Mouse (Mus musculus): ENCODE results near the gene Trp53rkb. TPM values are rescaled to one million over a fixed set of nuclear protein-coding genes. Genes with fewer than 3 reads are reported as not detected.

Gene Trp53rkb
- total RNA-seq, 1 experiment = 11.1 TPM

- Histone ChIP-seq H3K36me3 (ENCODE audit: control insufficient read depth, insufficient read depth, low read length, poor library complexity, severe bottlenecking) (peaks cover 18% of the 10 kb centered on the region; the same call in 1 of the 2 replicates), H3K4me3 (ENCODE audit: insufficient read depth in 1 of 2, low read depth in 1 of 2, low read length in 2 of 2, poor library complexity in 1 of 2, severe bottlenecking in 1 of 2) (no peak overlapping the region), H3K9ac (ENCODE audit: insufficient read depth, low read depth, low read length, poor library complexity, severe bottlenecking) (no peak overlapping the region), H3K27ac (ENCODE audit: insufficient read depth, low read depth, low read length, poor library complexity, severe bottlenecking) (no peak overlapping the region), H3K9me3 (ENCODE audit: control insufficient read depth, insufficient read depth, low read depth, low read length) (no peaks in the 10 kb centered on the region), H3K4me1 (ENCODE audit: control insufficient read depth in 2 of 2, insufficient read depth in 2 of 2, low read length in 2 of 2, poor library complexity in 1 of 2) (no peaks in the 10 kb centered on the region)
- in situ Hi-C loops (cut with MboI; ENCODE audit: low sequenced_read_pairs in 2 of 2, unreplicated experiment in 2 of 2) = no loop called here
- TF ChIP-seq MAFK (IDR thresholded peaks at IDR 0.05; ENCODE audit: insufficient read depth, low read depth, low read length) (no peak), HCFC1 (IDR thresholded peaks at IDR 0.05; ENCODE audit: borderline replicate concordance, insufficient read depth, low read length) (no peak), CHD2 (IDR thresholded peaks at IDR 0.05; ENCODE audit: low read depth, low read length) (no peak), ZNF384 (IDR thresholded peaks at IDR 0.05; ENCODE audit: low read depth, low read length) (no peak), ZC3H11A (IDR thresholded peaks at IDR 0.05; ENCODE audit: borderline replicate concordance, low read depth, low read length) (no peak)
- DNase-seq (ENCODE audit: low read depth, low spot score) = no peak
Observed at GRCm38 (mm10) chr2:166834091-166834490, 41.8 kb downstream of the Trp53rkb start.

DNA sequence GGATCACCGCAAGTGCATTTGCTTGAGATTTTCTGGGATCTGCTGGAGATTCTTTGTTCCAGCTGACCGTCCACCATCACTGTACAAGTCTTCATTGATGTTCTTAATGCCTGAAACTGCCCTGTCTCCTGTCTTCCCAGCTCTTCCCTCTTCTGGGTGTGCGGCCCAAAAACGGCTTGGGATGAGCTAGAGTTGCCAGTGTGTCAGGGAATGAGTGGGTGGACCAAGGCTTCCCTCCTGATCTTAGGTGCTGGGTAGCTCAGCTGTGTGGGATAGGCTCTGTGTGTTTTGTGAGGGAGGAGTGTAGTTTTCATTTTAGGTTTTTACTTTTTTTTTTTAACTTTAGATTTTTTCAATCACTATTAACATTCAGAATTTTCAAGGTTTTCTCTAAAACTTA lies 42.5 kb downstream of the Trp53rkb start:
- Histone ChIP-seq H3K36me3 (ENCODE audit: control insufficient read depth, insufficient read depth, low read length, poor library complexity, severe bottlenecking) (peaks cover 20% of the 10 kb centered on the region; the same call in 1 of the 2 replicates), H3K4me1 (ENCODE audit: control insufficient read depth in 2 of 2, insufficient read depth in 2 of 2, low read length in 2 of 2, poor library complexity in 1 of 2) (no peaks in the 10 kb centered on the region), H3K9me3 (ENCODE audit: control insufficient read depth, insufficient read depth, low read depth, low read length) (no peaks in the 10 kb centered on the region), H3K27ac (ENCODE audit: insufficient read depth, low read depth, low read length, poor library complexity, severe bottlenecking) (no peak overlapping the region), H3K9ac (ENCODE audit: insufficient read depth, low read depth, low read length, poor library complexity, severe bottlenecking) (no peak overlapping the region), H3K4me3 (ENCODE audit: insufficient read depth in 1 of 2, low read depth in 1 of 2, low read length in 2 of 2, poor library complexity in 1 of 2, severe bottlenecking in 1 of 2) (no peak overlapping the region)
- TF ChIP-seq HCFC1 (IDR thresholded peaks at IDR 0.05; ENCODE audit: borderline replicate concordance, insufficient read depth, low read length) (no peak), ZNF384 (IDR thresholded peaks at IDR 0.05; ENCODE audit: low read depth, low read length) (no peak), MAFK (IDR thresholded peaks at IDR 0.05; ENCODE audit: insufficient read depth, low read depth, low read length) (no peak), ZC3H11A (IDR thresholded peaks at IDR 0.05; ENCODE audit: borderline replicate concordance, low read depth, low read length) (no peak), CHD2 (IDR thresholded peaks at IDR 0.05; ENCODE audit: low read depth, low read length) (no peak)
- in situ Hi-C loops (cut with MboI; ENCODE audit: low sequenced_read_pairs in 2 of 2, unreplicated experiment in 2 of 2) = no loop called here
- DNase-seq (ENCODE audit: low read depth, low spot score) = no peak

DNA sequence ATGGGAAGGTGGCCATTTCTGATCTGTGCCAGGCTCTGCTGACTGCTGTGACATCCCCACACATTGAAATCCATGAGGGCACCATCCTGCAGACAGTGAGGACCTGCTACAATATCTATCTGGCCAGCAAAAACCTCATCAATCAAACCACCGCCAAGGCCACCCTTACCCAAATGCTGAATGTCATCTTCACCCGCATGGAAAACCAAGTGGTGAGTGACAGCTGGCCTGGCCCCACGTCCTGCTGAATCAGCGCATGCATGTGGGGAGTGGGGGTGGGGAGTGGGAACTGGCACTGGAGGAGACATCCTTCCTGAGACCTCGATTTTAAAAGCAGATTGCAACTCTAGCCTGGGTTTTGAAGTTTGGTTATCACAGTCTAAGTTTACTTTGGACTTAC lies 43.2 kb downstream of the Trp53rkb start:
- TF ChIP-seq HCFC1 (IDR thresholded peaks at IDR 0.05; ENCODE audit: borderline replicate concordance, insufficient read depth, low read length) (no peak), MAFK (IDR thresholded peaks at IDR 0.05; ENCODE audit: insufficient read depth, low read depth, low read length) (no peak), ZNF384 (IDR thresholded peaks at IDR 0.05; ENCODE audit: low read depth, low read length) (no peak), CHD2 (IDR thresholded peaks at IDR 0.05; ENCODE audit: low read depth, low read length) (no peak), ZC3H11A (IDR thresholded peaks at IDR 0.05; ENCODE audit: borderline replicate concordance, low read depth, low read length) (no peak)
- peaks cover 22% of the 10 kb centered on the region; the same call in 1 of the 2 replicates for H3K36me3 ChIP-seq (ENCODE audit: control insufficient read depth, insufficient read depth, low read length, poor library complexity, severe bottlenecking)
- no peak overlapping the region for H3K9ac ChIP-seq (ENCODE audit: insufficient read depth, low read depth, low read length, poor library complexity, severe bottlenecking)
- in situ Hi-C loops (cut with MboI; ENCODE audit: low sequenced_read_pairs in 2 of 2, unreplicated experiment in 2 of 2) = no loop called here
- no peaks in the 10 kb centered on the region for H3K4me1 ChIP-seq (ENCODE audit: control insufficient read depth in 2 of 2, insufficient read depth in 2 of 2, low read length in 2 of 2, poor library complexity in 1 of 2)
- no peak for DNase-seq (ENCODE audit: low read depth, low spot score)
- no peak overlapping the region for H3K27ac ChIP-seq (ENCODE audit: insufficient read depth, low read depth, low read length, poor library complexity, severe bottlenecking)
- no peak overlapping the region for H3K4me3 ChIP-seq (ENCODE audit: insufficient read depth in 1 of 2, low read depth in 1 of 2, low read length in 2 of 2, poor library complexity in 1 of 2, severe bottlenecking in 1 of 2)
- no peaks in the 10 kb centered on the region for H3K9me3 ChIP-seq (ENCODE audit: control insufficient read depth, insufficient read depth, low read depth, low read length)

DNA sequence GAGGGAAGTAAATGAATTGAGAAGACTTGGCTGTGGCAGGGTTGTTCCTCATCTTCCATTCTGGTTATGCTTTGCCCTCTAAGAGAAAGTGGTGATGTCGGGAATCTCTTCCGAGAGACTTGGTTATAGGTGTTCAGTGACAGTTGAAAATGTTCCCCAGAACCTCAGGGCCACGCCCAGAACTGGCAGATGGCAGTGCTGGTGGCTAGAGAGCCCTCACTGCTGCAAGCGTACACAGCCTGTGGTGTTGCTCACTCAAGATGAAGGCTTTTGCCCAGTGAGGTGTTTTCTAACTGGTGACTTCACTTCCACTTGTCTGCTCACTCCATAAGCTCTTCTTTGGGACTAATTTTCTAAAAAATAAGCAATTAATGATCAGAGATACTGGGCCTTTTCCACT lies 49.5 kb downstream of the Trp53rkb start:
- no peak overlapping the region for H3K27ac ChIP-seq (ENCODE audit: insufficient read depth, low read depth, low read length, poor library complexity, severe bottlenecking)
- H3K4me1 ChIP-seq (ENCODE audit: control insufficient read depth in 2 of 2, insufficient read depth in 2 of 2, low read length in 2 of 2, poor library complexity in 1 of 2) = no peaks in the 10 kb centered on the region
- no peak for DNase-seq (ENCODE audit: low read depth, low spot score)
- in situ Hi-C loops (cut with MboI; ENCODE audit: low sequenced_read_pairs in 2 of 2, unreplicated experiment in 2 of 2) = no loop called here
- peaks cover 17% of the 10 kb centered on the region; the same call in 1 of the 2 replicates for H3K36me3 ChIP-seq (ENCODE audit: control insufficient read depth, insufficient read depth, low read length, poor library complexity, severe bottlenecking)
- H3K9me3 ChIP-seq (ENCODE audit: control insufficient read depth, insufficient read depth, low read depth, low read length) = no peaks in the 10 kb centered on the region
- TF ChIP-seq CHD2 (IDR thresholded peaks at IDR 0.05; ENCODE audit: low read depth, low read length) (no peak), HCFC1 (IDR thresholded peaks at IDR 0.05; ENCODE audit: borderline replicate concordance, insufficient read depth, low read length) (no peak), MAFK (IDR thresholded peaks at IDR 0.05; ENCODE audit: insufficient read depth, low read depth, low read length) (no peak), ZNF384 (IDR thresholded peaks at IDR 0.05; ENCODE audit: low read depth, low read length) (no peak), ZC3H11A (IDR thresholded peaks at IDR 0.05; ENCODE audit: borderline replicate concordance, low read depth, low read length) (no peak)
- no peak overlapping the region for H3K4me3 ChIP-seq (ENCODE audit: insufficient read depth in 1 of 2, low read depth in 1 of 2, low read length in 2 of 2, poor library complexity in 1 of 2, severe bottlenecking in 1 of 2)
- no peak overlapping the region for H3K9ac ChIP-seq (ENCODE audit: insufficient read depth, low read depth, low read length, poor library complexity, severe bottlenecking)

Other genes starting within 250 kb of the Trp53rkb start
- 1.5 and 2.1 TPM in 2 replicates for gene Prex1, start 78.7 kb upstream of the Trp53rkb start, total RNA-seq (2012; rRNA removed)
- gene Arfgef2, start 13.1 kb downstream of the Trp53rkb start, total RNA-seq (2012; rRNA removed) = 23.6 and 24.2 TPM in 2 replicates
- 90.8 and 140 TPM in 2 replicates for gene Cse1l, start 113.5 kb downstream of the Trp53rkb start, total RNA-seq (2012; rRNA removed)
- gene Stau1, start 203.8 kb downstream of the Trp53rkb start, total RNA-seq (2012; rRNA removed) = 17.1 and 24.1 TPM in 2 replicates
- gene Ddx27, start 222.7 kb downstream of the Trp53rkb start, total RNA-seq (2012; rRNA removed) = 128 and 132 TPM in 2 replicates

Measured in ES-E14 (cell line).